Mouse (Mus musculus) limb, embryonic 14.5 days (tissue): ENCODE results near the gene Tyr. TPM values are rescaled to one million over a fixed set of nuclear protein-coding genes. Genes with fewer than 3 reads are reported as not detected.
"Not testable (repeated sequence)": the region's sequence is repeated elsewhere in the genome, so short reads cannot be mapped to it uniquely, and the experiment has no call there.

ENCODE experiments used
- ATAC-seq: fragments of 200-750 bp; cut with Nextera tagmentation; 2 replicates; pipeline ENCODE4 v1.8.0; 2017; ENCODE audit warnings: low read depth, moderate number of reproducible peaks, moderate TSS enrichment; ENCODE audit not compliant: low FRiP score
- DNase-seq: peaks from one replicate; pipeline ENCODE4 v3.0.0-alpha.2; 2015; ENCODE audit warnings: low spot score
- H3K27ac ChIP-seq: fragments of 300-500 bp; sonication (generic); replicated peaks from 2 replicates; pipeline ENCODE4 v1.5.1; 2014; ENCODE audit warnings: low read depth, mild to moderate bottlenecking, low read length, moderate library complexity, mixed read lengths
- H3K27me3 ChIP-seq: fragments of 300-500 bp; sonication (generic); 2 replicates; pipeline ENCODE4 v1.6.1; 2014; ENCODE audit warnings: low read length, mixed read lengths; ENCODE audit not compliant: control insufficient read depth, insufficient read depth
- H3K36me3 ChIP-seq: fragments of 300-500 bp; sonication (generic); 2 replicates; pipeline ENCODE4 v1.6.1; 2014; ENCODE audit warnings: mild to moderate bottlenecking, low read length, moderate library complexity, mixed read lengths; ENCODE audit not compliant: control insufficient read depth, insufficient read depth
- H3K4me1 ChIP-seq: fragments of 300-500 bp; sonication (generic); 2 replicates; pipeline ENCODE4 v1.6.1; 2014; ENCODE audit warnings: antibody characterized with exemption, low read length, mixed read lengths; ENCODE audit not compliant: control insufficient read depth, insufficient read depth
- H3K4me2 ChIP-seq: fragments of 300-500 bp; sonication (generic); replicated peaks from 2 replicates; pipeline ENCODE4 v1.6.1; 2014; ENCODE audit warnings: low read depth, mild to moderate bottlenecking, low read length, moderate library complexity; ENCODE audit not compliant: severe bottlenecking
- H3K4me3 ChIP-seq: fragments of 300-500 bp; sonication (generic); replicated peaks from 2 replicates; pipeline ENCODE4 v1.5.1; 2014; ENCODE audit warnings: low read length
- H3K9ac ChIP-seq: fragments of 300-500 bp; sonication (generic); 2 replicates; pipeline ENCODE4 v1.6.1; 2014; ENCODE audit warnings: mild to moderate bottlenecking, low read depth, low read length, moderate library complexity; ENCODE audit not compliant: severe bottlenecking
- H3K9me3 ChIP-seq: fragments of 300-500 bp; sonication (generic); 2 replicates; pipeline ENCODE4 v1.6.1; 2016; ENCODE audit warnings: low read length; ENCODE audit not compliant: control insufficient read depth
- POLR2A ChIP-seq: fragments of 200-500 bp; IDR thresholded peaks from 2 replicates; pipeline ENCODE4 v1.8.0; 2012; ENCODE audit warnings: inconsistent platforms, mild to moderate bottlenecking, moderate library complexity, borderline replicate concordance; ENCODE audit not compliant: insufficient read depth, insufficient read length; ENCODE audit errors: extremely low read depth
- WGBS: fragments of 180-500 bp; shearing (Covaris S2); extraction: QIAGEN DNeasy Blood & Tissue Kit; methylation state at CpG from one replicate; pipeline ENCODE4 v1.1.7; 2014; 5-methylcytosine and 5-hydroxymethylcytosine counted together
- polyA plus RNA-seq, 2 experiments: library from polyadenylated mRNA; depleted of rRNA in 1 of 2; stranded (reverse) in 1 of 2; unstranded in 1 of 2; fragments of >200 nt; fragmentation: Nextera tagmentation in 1 of 2; extraction: Ambion mirVana in 1 of 2; gene quantifications; 2 replicates each; pipeline versions ENCODE4 v1.2.1 to v1.2.3; 2012 to 2014

Tyr gene
- polyA plus RNA-seq (2012; rRNA removed) (0.23 and 0.39 TPM in 2 replicates), polyA plus RNA-seq (2014; fragmentation: Nextera tagmentation; extraction: Ambion mirVana) (0.43 and 0.90 TPM in 2 replicates)

DNA sequence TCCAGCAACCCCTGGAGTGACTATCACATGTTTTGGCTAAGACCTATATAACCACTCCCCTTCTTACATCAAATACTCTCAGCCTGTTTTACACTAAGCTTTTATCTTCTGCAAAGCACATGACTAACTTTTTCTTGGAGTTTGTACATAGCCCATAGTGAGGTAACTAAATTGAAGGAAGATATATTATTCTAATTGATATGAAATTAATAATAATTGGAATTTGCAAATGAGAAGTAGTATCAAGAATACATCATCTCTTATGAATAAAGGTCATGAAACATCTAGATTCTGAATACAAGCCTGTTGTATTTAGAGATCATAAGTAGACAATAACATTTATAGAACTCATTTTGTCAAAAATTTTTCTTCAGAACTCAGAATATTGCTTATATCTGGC lies at the start of gene Tyr:
Tyr (minus strand) TSS at position 101 of the 400 bp plus-strand sequence.
- no peaks in the 10 kb centered on the region for H3K36me3 ChIP-seq
- H3K4me3 ChIP-seq, result no peak within 1 kb of the TSS
- no peak for ATAC-seq
- H3K27me3 ChIP-seq, result no peaks in the 10 kb centered on the region
- H3K4me2 ChIP-seq, result no peak within 1 kb of the TSS
- H3K4me1 ChIP-seq, result no peaks in the 10 kb centered on the region
- DNase-seq, result no peak
- H3K9me3 ChIP-seq, result no peaks in the 10 kb centered on the region
- H3K9ac ChIP-seq, result no peak within 1 kb of the TSS
- H3K27ac ChIP-seq, result no peak within 1 kb of the TSS
- no peak for TF ChIP-seq POLR2A

DNA sequence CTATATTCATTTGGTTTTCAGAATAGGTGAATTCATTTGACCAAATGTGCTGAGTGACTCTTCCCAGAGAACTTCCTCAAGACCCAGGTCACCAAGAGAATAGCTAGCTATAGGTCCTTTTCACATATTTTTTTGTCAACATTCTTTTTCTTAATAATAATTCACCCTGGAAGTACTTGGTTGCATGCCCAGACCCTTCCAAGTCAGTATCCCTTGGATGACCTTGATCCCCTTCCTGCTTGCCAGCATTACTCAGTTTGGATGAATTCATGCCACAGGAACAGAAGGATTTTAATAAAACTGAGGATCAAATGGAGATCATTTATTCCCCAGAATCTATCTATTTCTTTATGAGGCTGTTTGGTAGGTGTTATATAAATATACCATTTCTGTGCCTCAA lies 45.7 kb upstream of the Tyr start:
- ATAC-seq (no peak), DNase-seq (no peak)
- Histone ChIP-seq H3K9ac (no peak overlapping the region), H3K4me3 (no peak overlapping the region), H3K4me2 (no peak overlapping the region), H3K27me3 (no peaks in the 10 kb centered on the region), H3K4me1 (no peaks in the 10 kb centered on the region), H3K36me3 (no peaks in the 10 kb centered on the region), H3K27ac (no peak overlapping the region), H3K9me3 (no peaks in the 10 kb centered on the region)
- no peak for TF ChIP-seq POLR2A

GRCm38 (mm10) chr7:87494124-87494682 lies 891 bp upstream of the Tyr start:
- no peak overlapping the region for H3K27ac ChIP-seq
- ATAC-seq, result no peak
- H3K27me3 ChIP-seq, result no peaks in the 10 kb centered on the region
- DNase-seq, result no peak
- no peak overlapping the region for H3K9ac ChIP-seq
- no peaks in the 10 kb centered on the region for H3K4me1 ChIP-seq
- no peak overlapping the region for H3K4me3 ChIP-seq
- no peaks in the 10 kb centered on the region for H3K9me3 ChIP-seq
- WGBS, result 31% methylated on average over 4 of the region's 4 CpGs
- H3K36me3 ChIP-seq, result no peaks in the 10 kb centered on the region
- H3K4me2 ChIP-seq, result no peak overlapping the region
- TF ChIP-seq POLR2A, result no peak

DNA sequence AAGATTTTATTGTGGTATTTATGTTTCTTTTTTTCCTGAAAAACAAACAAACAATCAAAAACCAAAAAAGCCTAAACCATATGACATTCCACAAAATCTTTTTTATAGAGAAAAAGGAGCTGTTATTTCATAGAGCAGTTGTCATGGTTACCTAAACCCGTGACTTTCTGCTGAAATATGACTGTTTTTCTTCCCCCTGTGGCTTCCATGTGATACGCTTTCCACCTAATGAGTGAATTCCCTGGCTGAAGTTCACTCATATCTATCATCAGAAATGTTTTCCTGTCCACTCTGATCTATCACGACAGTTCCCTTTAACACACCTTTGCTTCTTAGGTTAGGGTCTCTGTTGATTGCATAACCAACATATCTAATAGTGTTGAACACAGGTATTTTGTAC lies 5.3 kb downstream of the Tyr start:
- no peak for ATAC-seq
- H3K27me3 ChIP-seq, result no peaks in the 10 kb centered on the region
- H3K4me3 ChIP-seq, result no peak overlapping the region
- 83% methylated on average over 3 of the region's 3 CpGs for WGBS
- H3K27ac ChIP-seq, result no peak overlapping the region
- no peaks in the 10 kb centered on the region for H3K36me3 ChIP-seq
- H3K9me3 ChIP-seq, result no peaks in the 10 kb centered on the region
- TF ChIP-seq POLR2A, result no peak
- DNase-seq, result no peak
- no peaks in the 10 kb centered on the region for H3K4me1 ChIP-seq
- no peak overlapping the region for H3K4me2 ChIP-seq
- no peak overlapping the region for H3K9ac ChIP-seq

DNA sequence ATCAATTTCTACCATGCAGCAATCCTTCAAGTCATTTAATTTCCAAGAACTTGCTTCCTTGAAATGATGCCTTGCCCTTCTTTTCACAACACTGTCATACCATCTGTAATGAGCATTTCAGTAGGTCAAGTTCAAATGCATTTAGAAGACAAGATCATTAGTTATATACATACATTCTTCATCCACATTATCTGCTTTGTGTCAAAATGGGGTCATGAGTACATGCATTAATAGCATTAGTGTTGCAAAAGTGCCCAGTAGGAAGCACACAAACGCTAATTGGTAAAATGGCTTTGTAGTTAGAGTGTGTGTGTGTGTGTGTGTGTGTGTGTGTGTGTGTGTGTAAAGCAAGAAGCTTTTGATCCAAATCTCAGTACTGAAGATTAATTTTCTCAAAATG lies 80.0 kb downstream of the Tyr start:
- Histone ChIP-seq H3K27me3 (no peaks in the 10 kb centered on the region), H3K4me2 (no peak overlapping the region), H3K4me1 (no peaks in the 10 kb centered on the region), H3K9me3 (no peaks in the 10 kb centered on the region), H3K4me3 (no peak overlapping the region), H3K36me3 (no peaks in the 10 kb centered on the region), H3K9ac (no peak overlapping the region), H3K27ac (no peak overlapping the region)
- 81% methylated on average over 1 of the region's 1 CpGs for WGBS
- no peak for TF ChIP-seq POLR2A
- ATAC-seq, result no peak
- no peak for DNase-seq

GRCm38 (mm10) chr7:87411373-87411772 lies 81.9 kb downstream of the Tyr start:
- H3K9ac ChIP-seq, H3K27me3 ChIP-seq, ATAC-seq, H3K4me1 ChIP-seq, H3K4me2 ChIP-seq, H3K36me3 ChIP-seq, H3K27ac ChIP-seq, H3K9me3 ChIP-seq, H3K4me3 ChIP-seq: not testable (repeated sequence)
- DNase-seq, result peak; percentile 6
- WGBS, result 7% methylated on average over 4 of the region's 4 CpGs
